Mouse (Mus musculus) cerebellum, postnatal 4 days (tissue): ENCODE results near the gene Sc5d.

Experiments
- DNase-seq, 2 experiments: peaks; one replicate each; pipeline ENCODE4 v3.0.0; 2022; ENCODE audit warnings: low spot score in 2 of 2, mixed read lengths in 1 of 2

The Sc5d gene

DNA sequence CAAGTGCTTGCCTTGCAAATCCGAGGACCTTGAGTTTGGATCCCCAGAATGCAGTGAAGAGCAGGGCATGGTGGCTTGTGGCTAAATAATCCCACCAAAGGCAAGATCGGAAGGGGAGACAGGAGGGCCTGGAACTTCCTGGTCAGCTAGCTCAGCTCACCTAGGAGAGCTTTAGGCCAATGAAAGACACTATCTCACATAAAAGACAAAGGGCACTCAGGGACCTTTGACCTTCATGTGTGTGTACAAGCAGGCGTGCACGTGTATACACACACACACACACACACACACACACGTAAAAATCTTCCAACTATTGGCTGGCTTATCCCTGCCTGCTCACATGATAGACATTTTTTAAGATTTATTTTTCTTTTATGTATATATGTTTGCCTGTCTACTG lies 3.6 kb downstream of the Sc5d start:
- DNase-seq: no peak

- DNase-seq: no peak
Observed at GRCm38 (mm10) chr9:42249112-42249511, 14.9 kb downstream of the Sc5d start.

- DNase-seq: no peak
Observed at GRCm38 (mm10) chr9:42246688-42247087, 17.4 kb downstream of the Sc5d start.

DNA sequence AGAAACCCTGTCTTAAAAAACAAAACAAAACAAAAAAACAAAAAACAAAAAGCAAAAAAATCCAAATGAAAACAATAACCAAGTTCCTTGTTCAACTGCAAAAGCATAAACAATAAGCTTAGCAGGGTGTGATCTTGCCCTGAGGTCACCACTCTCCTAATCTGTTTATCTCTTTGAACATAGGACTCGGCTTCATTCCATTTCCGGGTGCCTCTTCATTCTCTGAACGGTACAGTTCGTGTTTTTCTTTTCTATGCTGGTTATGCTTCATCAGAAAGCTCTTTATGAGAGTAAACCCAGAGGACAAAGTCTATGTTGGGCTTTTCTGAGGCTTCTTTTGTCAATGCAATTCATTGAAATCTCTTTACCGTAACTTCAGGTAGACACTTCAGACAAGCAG lies 19.9 kb downstream of the Sc5d start:
- no peak for DNase-seq

- DNase-seq: peak in 1 of 2 experiments; percentile 39
Observed at GRCm38 (mm10) chr9:42241021-42241420, 23.0 kb downstream of the Sc5d start.

GRCm38 (mm10) chr9:42240583-42240992 lies 23.5 kb downstream of the Sc5d start:
- peak in 1 of 2 experiments; percentile 70 for DNase-seq

DNA sequence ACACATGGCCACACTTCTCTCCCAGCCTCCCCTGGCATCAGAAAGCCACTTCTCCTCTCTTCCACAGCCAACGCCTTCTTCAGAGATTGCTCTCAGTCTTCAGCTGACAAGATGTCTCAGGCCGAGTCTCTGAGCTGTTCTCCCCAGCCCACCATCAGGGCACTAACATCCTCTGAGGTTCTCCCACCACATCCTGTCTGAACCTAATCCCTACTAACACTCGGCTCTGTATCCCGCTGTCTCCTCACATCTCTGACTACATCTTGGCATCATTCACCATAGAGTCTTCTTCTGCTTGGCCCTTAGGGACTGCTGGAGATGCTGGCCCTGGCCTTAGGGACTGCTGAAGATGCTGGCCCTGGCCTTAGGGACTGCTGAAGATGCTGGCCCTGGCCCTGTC lies 25.2 kb downstream of the Sc5d start:
- DNase-seq: no peak

DNA sequence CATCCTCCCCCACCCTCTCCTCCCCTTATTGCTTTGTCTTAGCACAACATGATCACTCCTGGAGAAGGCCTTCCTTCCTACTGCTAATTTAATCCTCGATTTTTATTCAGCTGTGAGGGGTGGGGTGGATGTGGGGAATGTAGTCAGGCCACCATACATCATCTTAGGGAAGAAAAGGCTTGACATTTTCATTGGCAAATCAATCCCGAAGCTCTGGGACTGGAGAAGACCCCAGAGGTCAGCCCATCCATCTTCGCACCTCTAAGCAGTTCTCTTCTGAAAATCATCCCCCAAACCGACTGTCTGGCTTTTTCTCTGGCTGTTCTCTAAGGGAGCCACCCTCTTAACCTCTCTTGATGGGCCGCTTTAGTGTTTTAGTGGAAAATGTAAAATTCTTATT lies 32.9 kb downstream of the Sc5d start:
- DNase-seq: no peak

DNA sequence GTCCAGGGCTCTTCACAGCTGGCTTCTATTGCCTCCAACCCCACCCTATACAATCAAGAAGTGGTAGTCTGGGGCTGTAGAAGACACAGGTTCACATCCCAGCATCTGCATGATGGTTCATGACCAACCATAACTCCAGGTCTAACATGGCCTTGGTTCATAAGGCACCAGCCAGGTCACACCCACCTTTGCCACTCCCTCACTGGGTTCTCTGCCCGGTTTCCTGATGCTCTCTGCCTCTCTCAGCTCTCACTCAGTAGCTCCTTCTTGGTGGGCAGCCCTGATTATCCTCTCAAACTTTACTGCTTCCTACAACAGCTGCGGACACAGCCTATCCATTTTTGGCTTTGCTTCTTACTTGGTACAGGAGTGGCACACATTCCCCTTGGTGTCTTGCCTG lies 33.7 kb downstream of the Sc5d start:
- DNase-seq: no peak

- no peak for DNase-seq
Observed at GRCm38 (mm10) chr9:42229465-42230110, 34.5 kb downstream of the Sc5d start.

GRCm38 (mm10) chr9:42227804-42228203 lies 36.3 kb downstream of the Sc5d start:
- DNase-seq: no peak

DNA sequence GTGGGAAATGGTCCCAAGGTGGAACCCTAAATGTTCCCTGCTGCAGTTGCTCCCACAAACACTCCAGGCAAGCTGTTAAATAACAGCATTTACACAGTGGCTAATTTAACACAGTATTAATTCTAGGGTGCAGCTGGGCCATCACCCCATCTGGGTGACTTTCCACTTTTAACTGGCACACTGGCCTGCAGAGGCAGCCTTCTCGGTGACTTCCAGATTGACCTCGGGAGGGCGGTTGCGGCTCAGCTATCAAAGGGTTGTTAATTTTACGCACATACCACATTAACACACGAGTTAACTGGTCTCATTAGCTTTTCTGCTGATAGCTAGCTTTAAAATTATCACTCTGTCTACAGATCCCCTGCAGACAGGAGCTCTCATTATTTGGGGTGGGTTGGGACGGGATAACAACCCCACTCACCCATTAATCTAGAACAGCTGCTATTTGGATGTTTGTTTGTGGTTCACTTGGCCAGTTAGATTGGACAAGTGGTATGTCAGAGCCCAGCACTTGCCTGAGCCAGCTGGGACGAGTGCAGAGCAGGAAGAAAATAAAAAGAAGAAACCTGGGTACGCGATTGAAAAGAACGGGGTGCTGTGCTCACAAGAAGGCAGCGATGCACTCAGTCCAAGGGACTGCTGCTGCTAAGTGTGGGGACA lies 44.9 kb downstream of the Sc5d start:
- no peak for DNase-seq

DNA sequence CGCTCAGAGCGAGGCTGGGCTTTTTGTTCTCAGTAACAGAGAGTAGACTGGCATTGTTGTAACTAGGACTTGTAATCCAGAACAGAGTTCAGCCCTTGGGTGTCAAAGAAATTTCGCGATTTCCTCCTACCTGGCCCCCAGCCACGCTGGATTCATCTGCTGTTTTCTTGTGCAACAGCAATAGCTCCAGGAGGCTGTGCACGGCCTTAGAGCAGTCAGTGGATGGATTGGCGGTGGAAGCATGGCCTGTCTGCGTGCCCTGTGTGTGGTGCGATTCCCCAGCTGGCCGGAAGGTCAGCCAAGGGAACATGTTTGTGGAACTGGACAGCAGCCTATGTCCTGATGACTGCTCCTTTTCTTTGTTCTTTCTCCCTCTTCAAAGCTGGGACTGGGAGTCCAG lies 46.4 kb downstream of the Sc5d start:
- no peak for DNase-seq

GRCm38 (mm10) chr9:42214116-42214515 lies 49.9 kb downstream of the Sc5d start:
- no peak for DNase-seq

DNA sequence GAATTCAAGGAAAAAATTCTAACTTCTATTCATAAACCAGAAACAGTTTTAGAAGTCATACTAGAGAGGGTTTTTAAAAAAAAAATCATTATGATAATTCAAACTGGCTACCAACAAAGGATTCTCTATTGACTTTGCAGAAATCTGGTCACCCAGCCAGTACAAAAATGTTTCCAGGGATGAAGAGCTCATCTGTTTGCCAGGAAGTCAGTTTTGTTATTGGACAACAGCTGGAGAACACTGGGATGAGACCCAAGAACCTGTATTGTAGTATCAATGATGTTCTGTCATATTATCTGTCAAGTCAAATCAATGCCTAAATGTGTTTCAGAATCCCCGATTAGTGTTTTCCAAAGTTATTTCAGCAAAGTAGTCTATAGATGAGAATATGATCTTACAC lies 50.9 kb downstream of the Sc5d start:
- no peak for DNase-seq

GRCm38 (mm10) chr9:42209666-42210065 lies 54.4 kb downstream of the Sc5d start:
- no peak for DNase-seq

DNA sequence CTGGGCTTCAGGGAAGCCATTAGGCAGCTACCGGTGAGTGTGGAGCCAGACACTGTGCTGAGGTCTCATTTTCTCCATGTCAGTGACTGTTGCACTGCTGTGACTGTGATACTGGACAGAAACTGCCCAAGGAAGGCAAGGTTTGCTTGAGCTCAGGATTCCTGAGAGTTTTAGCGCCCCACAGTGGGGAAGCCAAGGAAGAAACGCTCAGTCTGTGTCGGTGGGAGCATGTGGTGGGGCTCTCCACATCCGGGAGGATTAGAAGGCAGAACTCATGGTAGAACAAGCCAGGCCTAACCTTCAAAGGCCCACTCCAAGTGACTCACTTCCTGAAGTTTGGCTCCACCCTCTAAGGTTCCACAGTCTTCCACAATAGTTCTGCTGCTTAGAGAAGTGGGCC lies 55.6 kb downstream of the Sc5d start:
- DNase-seq: peak in 1 of 2 experiments; percentile 66

GRCm38 (mm10) chr9:42206750-42207149 lies 57.3 kb downstream of the Sc5d start:
- DNase-seq: no peak

GRCm38 (mm10) chr9:42202271-42202670 lies 61.8 kb downstream of the Sc5d start:
- DNase-seq: no peak
